ENCODE assay signal across 8 mouse cellular contexts in genomic region chr9:54698318-54699086, GRCm38 (mm10). TPM values are rescaled to one million over a fixed set of nuclear protein-coding genes. Genes with fewer than 3 reads are reported as not detected.
A peak's percentile ranks its signal among the peaks of the same experiment; 100 is the strongest.
DNase-seq lines count a peak whose midpoint lies in the region; ATAC-seq and TF ChIP-seq lines count a peak whose summit lies in the region.

Dnaja4 (plus strand) TSS chr9:54698873.

- in situ Hi-C loops in ES-E14 (cut with MboI; ENCODE audit: low sequenced_read_pairs in 2 of 2, unreplicated experiment in 2 of 2) = no loop called here

- no peak within 1 kb of the TSS for H3K27ac ChIP-seq in ES-E14 (ENCODE audit: insufficient read depth, low read depth, low read length, poor library complexity, severe bottlenecking)
- H3K27ac ChIP-seq in forebrain, embryonic 13.5 days = no peak within 1 kb of the TSS
- H3K27ac ChIP-seq in hindbrain, embryonic 10.5 days = peak within 1 kb of the TSS; percentile 84
- H3K27ac ChIP-seq in liver, embryonic 12.5 days = peak within 1 kb of the TSS; percentile 97

- ATAC-seq in forebrain, embryonic 13.5 days = peak; percentile 14
- peak; percentile 92 for ATAC-seq in liver, embryonic 12.5 days

- no peak for DNase-seq in adrenal gland, adult 2 months
- no peak for DNase-seq in adrenal gland, adult (ENCODE audit: inconsistent age in 2 of 2, low spot score in 1 of 2)
- DNase-seq in ES-E14 (ENCODE audit: low read depth, low spot score) = no peak
- no peak for DNase-seq in hindbrain, embryonic 10.5 days (ENCODE audit: low spot score)
- peak; percentile 70 to 79 for DNase-seq in spleen, postnatal 4 days (ENCODE audit: low spot score in 2 of 2)
- DNase-seq in right cerebral cortex, adult 2 months (ENCODE audit: low spot score in 2 of 2) = no peak

- H3K9me3 ChIP-seq in ES-E14 (ENCODE audit: control insufficient read depth, insufficient read depth, low read depth, low read length) = no peaks in the 10 kb centered on the region
- H3K9me3 ChIP-seq in forebrain, embryonic 13.5 days (replicated peaks) = no peaks in the 10 kb centered on the region
- no peaks in the 10 kb centered on the region for H3K9me3 ChIP-seq in hindbrain, embryonic 10.5 days
- no peaks in the 10 kb centered on the region for H3K9me3 ChIP-seq in liver, embryonic 12.5 days (replicated peaks)

- 69% methylated on average over 17 of the region's 17 CpGs for WGBS in forebrain, embryonic 13.5 days
- WGBS in hindbrain, embryonic 10.5 days = 69% methylated on average over 17 of the region's 17 CpGs
- WGBS in liver, embryonic 12.5 days (ENCODE audit: insufficient replicate concordance) = 28% methylated on average over 17 of the region's 17 CpGs

- peak within 1 kb of the TSS; percentile 85 for H3K4me2 ChIP-seq in forebrain, embryonic 13.5 days
- peak within 1 kb of the TSS; percentile 92 for H3K4me2 ChIP-seq in liver, embryonic 12.5 days

- peaks cover 46% of the 10 kb centered on the region for H3K27me3 ChIP-seq in forebrain, embryonic 13.5 days
- peaks cover 66% of the 10 kb centered on the region for H3K27me3 ChIP-seq in hindbrain, embryonic 10.5 days (ENCODE audit: insufficient read depth, poor library complexity, severe bottlenecking)
- H3K27me3 ChIP-seq in liver, embryonic 12.5 days (replicated peaks) = peaks cover 42% of the 10 kb centered on the region

- H3K9ac ChIP-seq in ES-E14 (ENCODE audit: insufficient read depth, low read depth, low read length, poor library complexity, severe bottlenecking) = peak within 1 kb of the TSS; percentile 66
- H3K9ac ChIP-seq in forebrain, embryonic 13.5 days = peak within 1 kb of the TSS; percentile 75
- peak within 1 kb of the TSS; percentile 96 for H3K9ac ChIP-seq in liver, embryonic 12.5 days

- no peaks in the 10 kb centered on the region for H3K4me1 ChIP-seq in ES-E14 (ENCODE audit: control insufficient read depth in 2 of 2, insufficient read depth in 2 of 2, low read length in 2 of 2, poor library complexity in 1 of 2)
- peaks cover 11% of the 10 kb centered on the region; the same call in 1 of the 2 replicates for H3K4me1 ChIP-seq in forebrain, embryonic 13.5 days
- H3K4me1 ChIP-seq in hindbrain, embryonic 10.5 days (replicated peaks) = peaks cover 16% of the 10 kb centered on the region
- peaks cover 75% of the 10 kb centered on the region for H3K4me1 ChIP-seq in liver, embryonic 12.5 days

- H3K36me3 ChIP-seq in ES-E14 (ENCODE audit: control insufficient read depth, insufficient read depth, low read length, poor library complexity, severe bottlenecking) = no peaks in the 10 kb centered on the region
- no peaks in the 10 kb centered on the region for H3K36me3 ChIP-seq in forebrain, embryonic 13.5 days (ENCODE audit: poor library complexity, severe bottlenecking)
- H3K36me3 ChIP-seq in hindbrain, embryonic 10.5 days = no peaks in the 10 kb centered on the region
- H3K36me3 ChIP-seq in liver, embryonic 12.5 days = no peaks in the 10 kb centered on the region

- H3K4me3 ChIP-seq in ES-E14 (ENCODE audit: insufficient read depth in 1 of 2, low read depth in 1 of 2, low read length in 2 of 2, poor library complexity in 1 of 2, severe bottlenecking in 1 of 2) = peak within 1 kb of the TSS; percentile 75 to 79
- H3K4me3 ChIP-seq in forebrain, embryonic 13.5 days = peak within 1 kb of the TSS; percentile 67
- peak within 1 kb of the TSS; percentile 74 for H3K4me3 ChIP-seq in hindbrain, embryonic 10.5 days
- H3K4me3 ChIP-seq in liver, embryonic 12.5 days = peak within 1 kb of the TSS; percentile 80

TF ChIP-seq in ES-E14, 5 proteins besides CTCF, POLR2A, EP300 and RAD21:
- TF ChIP-seq ZNF384 (IDR thresholded peaks at IDR 0.05; ENCODE audit: low read depth, low read length) (no peak), CHD2 (IDR thresholded peaks at IDR 0.05; ENCODE audit: low read depth, low read length) (no peak), ZC3H11A (IDR thresholded peaks at IDR 0.05; ENCODE audit: borderline replicate concordance, low read depth, low read length) (no peak), HCFC1 (IDR thresholded peaks at IDR 0.05; ENCODE audit: borderline replicate concordance, insufficient read depth, low read length) (no peak), MAFK (IDR thresholded peaks at IDR 0.05; ENCODE audit: insufficient read depth, low read depth, low read length) (no peak)
TF ChIP-seq in ES-E14: peak in this region for 0.

RNA-seq across cellular contexts. Expression of gene Dnaja4, which starts in this region (rescaled TPM):
- 10 to 100 TPM; 22.1 to 27.4 TPM for total RNA-seq in adrenal gland, adult 2 months (2021)
- 7.2 and 8.6 TPM in 2 replicates for polyA plus RNA-seq in adrenal gland, adult 2 months (2012; rRNA removed)
- 0.79 and 1.3 TPM in 2 replicates for total RNA-seq in ES-E14 (2012; rRNA removed)
- 3.0 and 3.6 TPM in 2 replicates for polyA plus RNA-seq in forebrain, embryonic 13.5 days (2015; fragmentation: Nextera tagmentation; extraction: Ambion mirVana)
- 4.5 and 4.7 TPM in 2 replicates for polyA plus RNA-seq in hindbrain, embryonic 10.5 days (2016; fragmentation: Nextera tagmentation; extraction: Ambion mirVana)
- polyA plus RNA-seq in liver, embryonic 12.5 days (2016; fragmentation: Nextera tagmentation; extraction: Ambion mirVana) = 24.3 and 26.5 TPM in 2 replicates

Comparison
In these comparisons a context has a peak if more than half of its experiments do, and no peak if none do; other contexts are left out.
1. DNase-seq: peak in spleen, postnatal 4 days (2 of 2); none in adrenal gland, adult 2 months (single experiment), adrenal gland, adult (0 of 2), ES-E14 (single experiment), hindbrain, embryonic 10.5 days (single experiment) and right cerebral cortex, adult 2 months (0 of 2).
2. H3K27ac ChIP-seq: peak in hindbrain, embryonic 10.5 days (single experiment) and liver, embryonic 12.5 days (single experiment); none in ES-E14 (single experiment) and forebrain, embryonic 13.5 days (single experiment).
3. Peak in every context shown above with its lines, with median percentiles within 50 percentile points of each other: H3K4me3 ChIP-seq and H3K9ac ChIP-seq.